Mouse (Mus musculus): Measurements from ENCODE around the gene Jak1. TPM values are rescaled to one million over a fixed set of nuclear protein-coding genes. Genes with fewer than 3 reads are reported as not detected.
A peak's percentile ranks its signal among the peaks of the same experiment; 100 is the strongest.

Jak1 gene
- polyA plus RNA-seq, 1 experiment from 2014 or later: 41.0 TPM

DNA sequence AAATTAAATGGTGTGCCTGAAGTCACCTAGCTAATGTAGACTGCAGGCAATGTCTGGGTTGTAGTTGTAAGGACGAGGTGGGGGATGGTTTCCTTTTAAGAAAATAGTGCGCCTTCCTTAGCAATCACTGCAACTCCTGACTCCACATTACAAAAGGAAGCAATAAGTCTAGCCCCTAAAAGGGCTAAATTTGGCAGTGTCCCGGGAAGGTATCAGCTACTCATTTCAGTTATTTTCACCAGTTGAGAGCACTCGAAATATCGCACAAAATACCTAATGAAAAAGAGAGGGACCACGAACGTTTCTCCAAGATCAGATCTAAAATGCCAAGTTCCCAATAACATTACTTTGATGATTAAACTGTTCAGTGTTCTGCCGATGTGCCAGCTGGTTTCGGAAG lies 28.6 kb upstream of the Jak1 start:
- H3K9me3 ChIP-seq (replicated peaks): no peaks in the 10 kb centered on the region
- no peaks in the 10 kb centered on the region for H3K36me3 ChIP-seq
- H3K4me2 ChIP-seq: peak overlapping the region; percentile 90
- no peak for DNase-seq
- H3K27me3 ChIP-seq: peaks cover 38% of the 10 kb centered on the region
- peaks cover 31% of the 10 kb centered on the region for H3K4me1 ChIP-seq (replicated peaks)
- peak overlapping the region; percentile 63; the same call in 1 of the 2 replicates for H3K4me3 ChIP-seq (replicated peaks)
- H3K27ac ChIP-seq: peak overlapping the region; percentile 86; the same call in 1 of the 2 replicates
- 0 out of 2 replicates have a peak, but pooled peaks have one; percentile 9 for ATAC-seq (ENCODE audit: low read depth)
- 53% methylated on average over 9 of the region's 9 CpGs for WGBS (ENCODE audit: insufficient replicate concordance)
- peak overlapping the region; percentile 79; the same call in 1 of the 2 replicates for H3K9ac ChIP-seq

DNA sequence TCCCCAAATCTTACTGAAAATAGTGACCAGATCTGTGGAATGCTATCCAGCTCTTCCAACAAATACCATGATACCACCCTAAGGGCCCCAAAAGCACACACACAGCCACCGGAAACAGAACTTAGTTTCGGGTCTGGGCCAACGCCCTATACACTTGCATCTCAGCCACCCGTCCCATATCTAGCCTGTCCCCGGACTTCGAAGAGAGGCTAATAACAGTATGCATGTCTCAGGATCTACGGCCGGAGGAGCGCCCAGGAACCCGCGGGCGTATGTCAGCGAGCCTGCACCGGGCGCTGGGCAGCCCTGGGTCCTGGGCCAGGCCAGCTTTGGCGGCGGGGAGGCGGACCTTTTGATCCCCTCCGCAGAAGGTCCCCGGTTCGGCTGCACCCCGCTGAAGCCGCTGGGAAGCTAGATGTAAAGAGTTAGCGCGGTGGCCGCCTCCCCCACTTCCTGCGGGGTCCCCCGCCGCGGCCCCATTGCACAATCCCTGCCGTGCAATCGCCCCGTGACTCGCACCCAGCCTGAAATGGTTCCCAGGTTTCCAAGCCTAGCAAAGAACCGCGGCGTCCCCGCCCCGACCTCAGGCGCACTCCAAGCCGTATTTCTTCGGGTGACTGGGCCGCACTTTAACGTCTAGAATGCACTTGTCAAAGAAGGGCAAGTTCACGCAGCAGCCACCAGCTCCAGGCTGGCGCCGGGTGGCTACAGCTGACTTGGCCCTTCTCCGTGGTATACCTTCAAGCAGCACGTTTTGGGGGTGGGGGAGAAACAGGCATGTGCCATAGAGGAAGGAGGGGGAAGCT lies 27.9 kb upstream of the Jak1 start:
- DNase-seq (peak; percentile 12), ATAC-seq (ENCODE audit: low read depth) (peak; percentile 67)

DNA sequence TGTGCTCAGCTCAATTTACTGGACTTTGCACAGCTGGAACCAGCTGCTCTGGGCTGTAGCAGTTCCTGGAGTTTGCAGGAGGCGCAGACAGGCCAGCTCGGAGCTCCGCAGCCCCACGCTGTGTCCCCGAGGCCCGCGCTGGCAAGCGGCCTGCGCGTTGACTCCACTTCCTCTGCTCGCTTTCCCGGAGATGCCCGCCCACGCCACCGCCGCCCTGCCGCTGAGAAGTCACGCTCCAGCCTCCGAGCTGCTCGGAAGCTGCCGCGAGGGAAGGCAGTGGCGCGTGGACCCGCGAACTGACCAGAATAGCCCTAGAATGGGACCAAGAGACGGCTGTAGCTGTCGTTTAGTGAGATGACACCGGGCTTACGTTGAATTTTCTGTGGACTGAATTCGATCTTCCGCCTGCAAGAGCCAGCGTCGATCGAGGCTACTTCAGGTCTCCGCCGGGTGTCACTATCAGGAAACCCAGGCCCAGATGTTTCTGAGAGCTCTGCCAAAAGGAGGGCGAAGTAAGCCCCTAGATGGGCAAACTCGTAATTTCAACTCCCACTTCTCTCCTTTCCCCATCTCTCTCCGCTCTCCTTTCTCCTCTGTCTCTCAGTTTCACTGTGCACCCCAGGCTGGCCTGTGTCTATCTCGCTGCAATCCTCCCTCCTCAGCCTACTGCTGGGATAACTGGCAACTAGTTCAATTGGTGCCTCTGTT lies 27.1 kb upstream of the Jak1 start:
- H3K4me1 ChIP-seq (replicated peaks): peaks cover 31% of the 10 kb centered on the region
- H3K27ac ChIP-seq: peak overlapping the region; percentile 86
- under 1% methylated on average over 41 of the region's 41 CpGs for WGBS (ENCODE audit: insufficient replicate concordance)
- H3K9me3 ChIP-seq (replicated peaks): no peaks in the 10 kb centered on the region
- H3K27me3 ChIP-seq: peaks cover 34% of the 10 kb centered on the region
- H3K36me3 ChIP-seq: no peaks in the 10 kb centered on the region
- ATAC-seq (ENCODE audit: low read depth) (peak; percentile 70), DNase-seq (peak; percentile 45)
- H3K4me3 ChIP-seq (replicated peaks): peak overlapping the region; percentile 63
- peak overlapping the region; percentile 90 for H3K4me2 ChIP-seq
- H3K9ac ChIP-seq: peak overlapping the region; percentile 79

More for the DNA sequence above, 27.9 kb upstream of the Jak1 start:
- Histone ChIP-seq H3K27ac (peak overlapping the region; percentile 86), H3K4me3 (replicated peaks) (peak overlapping the region; percentile 63), H3K4me2 (peak overlapping the region; percentile 90), H3K9me3 (replicated peaks) (no peaks in the 10 kb centered on the region), H3K4me1 (replicated peaks) (peaks cover 31% of the 10 kb centered on the region), H3K27me3 (peaks cover 38% of the 10 kb centered on the region), H3K36me3 (no peaks in the 10 kb centered on the region), H3K9ac (peak overlapping the region; percentile 79)
- WGBS (ENCODE audit: insufficient replicate concordance): under 1% methylated on average over 49 of the region's 49 CpGs

DNA sequence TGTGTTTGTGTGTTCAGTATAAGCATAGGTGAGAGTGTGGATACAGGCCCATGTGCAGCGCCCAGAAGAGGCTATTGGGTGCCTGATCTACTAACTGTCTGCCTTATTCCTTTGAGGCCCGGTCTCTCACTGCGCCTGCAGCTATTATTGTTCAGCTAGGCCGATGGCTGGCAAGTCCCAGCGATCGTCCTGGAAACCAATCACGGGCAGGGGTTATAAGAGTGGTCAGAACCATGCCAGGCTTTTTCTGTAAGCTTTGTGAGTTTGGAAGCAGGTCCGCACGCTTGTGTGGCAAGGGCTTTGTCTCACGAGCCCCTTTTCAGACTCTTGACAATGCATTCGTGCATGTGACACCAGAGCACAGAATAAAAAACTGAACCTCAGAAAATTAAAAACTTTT lies 23.2 kb upstream of the Jak1 start:
- DNase-seq (no peak), ATAC-seq (ENCODE audit: low read depth) (no peak)
- no peaks in the 10 kb centered on the region for H3K36me3 ChIP-seq
- WGBS (ENCODE audit: insufficient replicate concordance): 82% methylated on average over 11 of the region's 11 CpGs
- peaks cover 34% of the 10 kb centered on the region for H3K4me1 ChIP-seq (replicated peaks)
- no peak overlapping the region for H3K9ac ChIP-seq
- no peak overlapping the region for H3K4me3 ChIP-seq (replicated peaks)
- H3K27ac ChIP-seq: no peak overlapping the region
- H3K9me3 ChIP-seq (replicated peaks): no peaks in the 10 kb centered on the region
- no peak overlapping the region for H3K4me2 ChIP-seq
- H3K27me3 ChIP-seq: peaks cover 15% of the 10 kb centered on the region

DNA sequence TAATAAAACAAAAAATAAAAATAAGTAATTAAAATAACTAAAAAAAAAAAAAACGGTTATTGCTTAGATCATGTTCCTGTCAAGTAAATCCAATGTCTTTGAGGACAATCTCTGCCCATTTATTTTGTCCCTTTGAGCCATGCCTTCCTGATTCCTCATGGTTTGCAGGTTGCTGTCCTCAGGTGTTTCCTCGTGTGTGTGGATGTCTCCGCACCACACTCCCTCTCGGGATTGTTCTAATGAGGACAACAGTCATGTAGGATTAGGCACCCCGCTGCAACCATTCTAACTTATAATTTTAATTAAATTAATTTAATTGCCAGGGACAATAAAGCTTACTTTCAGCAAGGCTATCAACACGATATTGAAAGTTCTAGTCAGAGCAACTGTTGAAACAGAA lies 21.5 kb upstream of the Jak1 start:
- DNase-seq: no peak
- Histone ChIP-seq H3K9me3 (replicated peaks) (no peaks in the 10 kb centered on the region), H3K27me3 (no peaks in the 10 kb centered on the region), H3K4me3 (replicated peaks) (no peak overlapping the region), H3K36me3 (no peaks in the 10 kb centered on the region), H3K4me1 (replicated peaks) (peaks cover 19% of the 10 kb centered on the region), H3K4me2 (no peak overlapping the region), H3K9ac (no peak overlapping the region), H3K27ac (no peak overlapping the region)
- no peak for ATAC-seq (ENCODE audit: low read depth)
- WGBS (ENCODE audit: insufficient replicate concordance): 74% methylated on average over 6 of the region's 6 CpGs

DNA sequence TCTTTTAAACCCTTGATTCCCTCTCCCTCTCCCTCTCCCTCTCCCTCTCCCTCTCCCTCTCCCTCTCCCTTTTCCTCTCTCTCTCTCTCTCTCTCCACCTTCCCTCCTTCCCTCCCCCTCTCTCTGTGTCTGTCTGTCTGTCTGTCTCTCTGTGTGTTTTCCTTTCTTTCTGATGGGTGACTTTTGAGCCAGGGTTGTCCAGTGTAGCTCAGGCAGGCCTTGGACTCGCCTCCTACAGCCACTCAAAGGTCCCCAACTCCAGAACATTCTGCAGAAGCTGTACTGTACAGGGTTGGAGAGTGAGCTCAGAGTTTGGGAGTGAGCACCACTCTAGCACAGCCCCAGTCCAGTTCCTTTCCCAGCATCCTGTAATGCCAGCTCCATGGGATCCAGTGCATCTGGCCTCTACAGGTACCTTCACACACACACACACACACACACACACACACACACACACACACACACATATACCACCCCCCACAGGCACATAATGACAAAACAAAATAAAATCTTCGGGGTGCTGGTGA lies 20.9 kb upstream of the Jak1 start:
- H3K36me3 ChIP-seq: no peaks in the 10 kb centered on the region
- WGBS (ENCODE audit: insufficient replicate concordance): 49% methylated on average over 2 of the region's 2 CpGs
- peaks cover 14% of the 10 kb centered on the region; the same call in 1 of the 2 replicates for H3K4me1 ChIP-seq (replicated peaks)
- ATAC-seq (ENCODE audit: low read depth) (no peak), DNase-seq (no peak)
- H3K9ac ChIP-seq: no peak overlapping the region
- H3K4me3 ChIP-seq (replicated peaks): no peak overlapping the region
- H3K27ac ChIP-seq: no peak overlapping the region
- no peaks in the 10 kb centered on the region for H3K9me3 ChIP-seq (replicated peaks)
- no peaks in the 10 kb centered on the region for H3K27me3 ChIP-seq
- no peak overlapping the region for H3K4me2 ChIP-seq

DNA sequence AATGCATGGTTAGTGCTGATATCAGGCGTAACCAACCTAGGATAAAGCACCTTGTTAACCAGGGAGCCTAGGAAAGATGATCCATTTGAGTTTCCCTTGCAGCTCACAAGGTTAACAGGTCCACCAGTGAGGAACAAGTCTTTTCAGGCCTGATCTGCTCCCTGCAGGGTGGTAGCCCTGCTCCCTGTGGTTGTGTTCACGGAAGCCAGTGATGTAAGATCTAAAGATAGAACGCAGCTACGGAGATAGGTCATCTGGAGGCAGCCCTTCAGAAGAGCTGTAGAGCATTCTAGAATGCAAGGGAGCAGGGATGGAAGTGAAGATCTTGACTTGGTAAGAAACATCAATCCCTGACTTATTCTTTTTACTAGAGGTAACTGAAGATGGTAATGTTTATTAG lies 18.9 kb upstream of the Jak1 start:
- Histone ChIP-seq H3K36me3 (no peaks in the 10 kb centered on the region), H3K9ac (no peak overlapping the region), H3K4me1 (replicated peaks) (peaks cover 9% of the 10 kb centered on the region; the same call in 1 of the 2 replicates), H3K4me3 (replicated peaks) (no peak overlapping the region), H3K27ac (no peak overlapping the region), H3K27me3 (no peaks in the 10 kb centered on the region), H3K4me2 (no peak overlapping the region), H3K9me3 (replicated peaks) (no peaks in the 10 kb centered on the region)
- WGBS (ENCODE audit: insufficient replicate concordance): 24% methylated on average over 4 of the region's 4 CpGs
- DNase-seq (no peak), ATAC-seq (ENCODE audit: low read depth) (no peak)

DNA sequence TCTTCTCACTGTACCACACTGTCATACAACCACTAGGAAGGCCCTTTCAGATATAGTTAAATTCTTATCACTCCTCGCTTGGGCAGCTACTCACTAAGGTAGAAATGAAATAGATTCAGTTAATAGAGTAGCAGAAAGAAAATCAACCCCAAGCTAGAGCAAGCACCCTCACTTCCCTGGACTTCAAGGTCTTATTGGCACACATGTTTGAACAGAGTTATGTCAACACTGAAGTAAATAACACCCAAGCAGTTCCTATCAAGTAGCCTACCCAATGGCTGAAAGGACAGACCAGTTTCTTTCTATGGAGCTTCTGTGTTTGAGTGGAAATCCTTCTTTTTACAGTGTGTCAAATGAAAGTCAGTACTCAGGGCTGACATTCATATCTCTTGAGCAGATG lies 17.2 kb upstream of the Jak1 start:
- Histone ChIP-seq H3K27me3 (no peaks in the 10 kb centered on the region), H3K9me3 (replicated peaks) (no peaks in the 10 kb centered on the region), H3K4me2 (no peak overlapping the region), H3K9ac (no peak overlapping the region), H3K4me3 (replicated peaks) (no peak overlapping the region), H3K27ac (no peak overlapping the region), H3K4me1 (replicated peaks) (peaks cover 7% of the 10 kb centered on the region; the same call in 1 of the 2 replicates), H3K36me3 (no peaks in the 10 kb centered on the region)
- 36% methylated on average over 1 of the region's 1 CpGs for WGBS (ENCODE audit: insufficient replicate concordance)
- DNase-seq (no peak), ATAC-seq (ENCODE audit: low read depth) (no peak)

DNA sequence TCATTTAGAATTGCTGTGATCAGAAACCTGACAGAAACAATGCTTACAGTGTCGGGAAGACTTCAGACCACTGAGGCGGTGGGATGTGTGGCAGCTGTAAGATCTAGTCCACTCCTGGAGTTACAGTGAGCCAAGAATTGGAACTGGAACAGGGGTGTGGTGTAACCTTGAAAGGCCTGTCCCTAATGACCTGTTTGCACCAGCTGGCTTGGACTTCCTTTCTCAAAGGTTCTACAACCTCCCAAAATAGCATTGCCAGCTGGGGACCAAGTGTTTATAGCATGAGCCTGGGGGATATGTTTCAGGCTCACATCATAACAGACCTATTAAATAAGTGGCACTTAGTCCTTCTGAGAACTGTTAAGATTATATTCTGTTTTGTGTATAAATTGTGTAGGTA lies 15.0 kb upstream of the Jak1 start:
- Histone ChIP-seq H3K9me3 (replicated peaks) (no peaks in the 10 kb centered on the region), H3K9ac (no peak overlapping the region), H3K4me2 (no peak overlapping the region), H3K36me3 (no peaks in the 10 kb centered on the region), H3K27ac (no peak overlapping the region), H3K4me3 (replicated peaks) (no peak overlapping the region), H3K27me3 (no peaks in the 10 kb centered on the region), H3K4me1 (replicated peaks) (peaks cover 7% of the 10 kb centered on the region; the same call in 1 of the 2 replicates)
- DNase-seq: no peak
- 70% methylated on average over 2 of the region's 2 CpGs for WGBS (ENCODE audit: insufficient replicate concordance)
- ATAC-seq (ENCODE audit: low read depth): no peak

DNA sequence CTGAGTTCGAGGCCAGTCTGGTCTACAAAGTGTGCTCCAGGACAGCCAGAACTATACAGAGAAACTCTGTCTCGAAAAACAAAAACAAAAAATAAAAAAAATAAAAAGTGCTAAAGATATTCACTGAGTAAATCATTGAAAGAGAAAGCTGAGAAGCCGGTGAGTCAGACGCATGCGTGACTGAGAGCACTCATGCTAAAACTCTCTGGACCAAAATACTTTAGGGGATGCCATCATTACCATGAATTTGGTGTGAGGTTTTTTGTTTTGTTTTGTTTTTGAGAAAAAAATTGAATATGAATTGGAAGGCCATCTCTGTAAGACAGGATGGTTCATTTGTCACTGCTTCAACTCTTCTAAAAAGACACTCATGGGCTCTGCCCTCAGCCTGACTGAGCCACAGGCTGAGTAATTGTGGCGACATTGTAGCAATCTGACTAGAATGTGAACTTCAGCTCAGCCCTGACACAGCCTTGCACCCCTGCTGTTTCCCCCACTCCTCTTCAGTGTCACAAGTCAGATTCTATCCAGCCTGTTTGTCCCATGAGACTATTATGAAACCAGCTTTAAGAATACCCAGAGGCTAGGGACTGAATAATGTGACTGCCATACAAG lies 11.5 kb upstream of the Jak1 start:
- H3K9me3 ChIP-seq (replicated peaks): no peaks in the 10 kb centered on the region
- H3K27ac ChIP-seq: no peak overlapping the region
- no peak overlapping the region for H3K4me2 ChIP-seq
- no peak for ATAC-seq (ENCODE audit: low read depth)
- H3K36me3 ChIP-seq: no peaks in the 10 kb centered on the region
- no peak overlapping the region for H3K4me3 ChIP-seq (replicated peaks)
- no peak for DNase-seq
- WGBS (ENCODE audit: insufficient replicate concordance): 76% methylated on average over 6 of the region's 6 CpGs
- no peak overlapping the region for H3K9ac ChIP-seq
- H3K4me1 ChIP-seq (replicated peaks): no peaks in the 10 kb centered on the region
- H3K27me3 ChIP-seq: no peaks in the 10 kb centered on the region

DNA sequence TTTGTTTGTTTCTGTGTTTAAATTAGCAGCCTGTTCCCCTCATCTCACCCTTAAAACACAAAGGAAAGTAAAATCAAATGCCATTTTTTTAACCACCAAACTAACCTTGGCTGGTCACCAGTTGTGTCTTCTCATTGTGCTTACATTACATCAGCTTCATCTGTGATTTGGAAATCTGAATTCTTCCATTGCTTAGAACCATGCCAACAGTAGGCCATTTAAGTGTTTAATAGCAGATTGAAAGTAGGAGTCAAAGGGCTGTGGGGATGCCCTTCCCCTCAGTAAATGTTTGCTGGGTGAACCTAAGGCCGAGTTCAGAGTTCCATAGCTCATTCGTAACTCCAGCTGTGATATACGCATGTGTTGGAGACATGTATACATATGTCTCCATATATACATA lies 10.8 kb upstream of the Jak1 start:
- Histone ChIP-seq H3K36me3 (no peaks in the 10 kb centered on the region), H3K27me3 (no peaks in the 10 kb centered on the region), H3K27ac (no peak overlapping the region), H3K4me2 (no peak overlapping the region), H3K4me1 (replicated peaks) (no peaks in the 10 kb centered on the region), H3K4me3 (replicated peaks) (no peak overlapping the region), H3K9ac (no peak overlapping the region), H3K9me3 (replicated peaks) (no peaks in the 10 kb centered on the region)
- ATAC-seq (ENCODE audit: low read depth) (no peak), DNase-seq (no peak)
- WGBS (ENCODE audit: insufficient replicate concordance): 81% methylated on average over 3 of the region's 3 CpGs

All from liver, embryonic 13.5 days (tissue).